Mouse (Mus musculus): ENCODE results near the gene Ttc39b. TPM values are rescaled to one million over a fixed set of nuclear protein-coding genes. Genes with fewer than 3 reads are reported as not detected.

Gene Ttc39b
- total RNA-seq (2021) = 10 to 100 TPM; 34.9 to 36.5 TPM

- DNase-seq = peak; percentile 96 to 97
These were observed at the start of gene Ttc39b for GRCm38 (mm10) chr4:83323910-83324684. TSS of gene Ttc39b (minus strand) at chr4:83324255.

GRCm38 (mm10) chr4:83373381-83373780 lies 49.3 kb upstream of the Ttc39b start:
- peak in 1 of 2 experiments; percentile 4 for DNase-seq

DNA sequence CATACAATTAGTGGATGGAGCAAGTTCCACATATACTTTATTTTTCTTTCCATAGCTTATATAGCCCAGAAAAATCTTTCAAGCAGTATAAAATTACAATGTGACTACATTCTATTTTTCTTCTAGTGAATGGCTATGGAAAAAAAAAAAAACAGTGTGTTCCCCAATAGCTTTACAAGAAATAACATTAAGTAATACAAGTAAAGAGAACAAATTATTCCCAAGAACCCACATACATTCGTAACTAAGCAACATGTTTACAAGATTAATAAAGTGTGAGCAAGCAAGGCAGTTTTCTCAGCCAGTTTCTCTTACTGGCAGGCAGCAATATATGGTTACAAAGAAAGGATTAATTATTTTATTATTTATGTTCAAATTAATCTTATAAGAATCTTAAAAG lies 33.7 kb upstream of the Ttc39b start:
- DNase-seq = no peak

GRCm38 (mm10) chr4:83354786-83355185 lies 30.7 kb upstream of the Ttc39b start:
- no peak for DNase-seq

DNA sequence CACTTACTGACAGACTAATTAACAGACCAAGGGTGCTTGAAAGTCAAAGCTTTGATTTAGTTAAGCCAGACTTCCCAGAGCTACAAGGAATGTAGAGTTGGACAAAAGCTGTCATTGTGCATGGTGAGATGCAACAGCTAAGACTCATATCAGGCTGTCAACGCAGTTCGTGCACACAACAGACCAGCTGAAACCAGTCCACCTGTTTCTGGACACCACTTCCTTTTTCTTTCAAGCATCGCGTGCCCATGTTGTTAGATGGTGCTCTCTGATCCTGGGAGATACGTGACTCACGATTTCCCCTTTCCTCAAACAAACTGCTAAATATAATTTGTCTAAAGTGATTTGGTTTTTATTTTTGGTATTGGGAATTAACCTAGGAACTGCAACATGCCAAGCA lies 29.9 kb upstream of the Ttc39b start:
- DNase-seq = no peak

- no peak for DNase-seq
These were observed 29.2 kb upstream of the Ttc39b start for GRCm38 (mm10) chr4:83353276-83353675.

GRCm38 (mm10) chr4:83350719-83351118 lies 26.7 kb upstream of the Ttc39b start:
- DNase-seq = peak; percentile 48 to 62

- no peak for DNase-seq
These were observed 24.9 kb upstream of the Ttc39b start for GRCm38 (mm10) chr4:83348970-83349369.

DNA sequence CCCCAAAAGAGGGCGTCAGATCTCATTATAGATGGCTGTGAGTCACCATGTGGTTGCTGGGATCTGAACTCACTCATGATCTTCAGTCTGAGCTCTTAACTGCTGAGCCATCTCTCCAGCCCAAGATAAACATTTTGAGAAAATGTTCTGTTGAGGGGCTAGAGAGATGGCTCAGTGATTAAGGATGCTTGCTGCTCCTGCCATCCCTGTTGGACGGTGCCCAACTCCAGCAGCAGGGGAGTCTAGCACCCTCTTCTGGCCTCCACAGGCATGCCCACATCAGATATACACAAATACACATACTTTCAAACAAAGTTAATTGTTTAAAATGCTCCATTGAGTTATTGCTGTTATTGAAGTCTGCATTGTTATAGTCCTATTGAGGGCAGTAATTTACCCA lies 19.8 kb upstream of the Ttc39b start:
- no peak for DNase-seq

- no peak for DNase-seq
These were observed 19.2 kb upstream of the Ttc39b start for GRCm38 (mm10) chr4:83343146-83343823.

GRCm38 (mm10) chr4:83342268-83342970 lies 18.4 kb upstream of the Ttc39b start:
- no peak for DNase-seq

DNA sequence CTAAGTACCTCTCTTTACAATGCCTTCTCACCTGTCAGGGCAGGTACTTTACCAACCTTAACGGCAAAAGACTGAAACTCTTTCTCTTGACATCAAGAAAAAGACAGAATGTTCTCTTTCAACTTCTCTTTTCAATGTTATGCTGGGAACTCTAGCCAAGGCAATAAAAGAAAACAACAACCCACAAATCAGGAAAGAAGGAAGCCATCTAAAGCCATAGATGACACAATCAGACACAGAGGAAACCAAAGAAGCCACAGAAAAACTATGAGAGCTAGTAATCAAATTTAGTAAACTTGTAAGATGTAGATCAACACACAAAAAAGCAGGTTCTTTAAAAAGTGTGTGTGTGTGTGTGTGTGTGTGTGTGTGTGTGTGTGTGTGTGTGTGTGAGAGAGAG lies 15.3 kb upstream of the Ttc39b start:
- DNase-seq = no peak

DNA sequence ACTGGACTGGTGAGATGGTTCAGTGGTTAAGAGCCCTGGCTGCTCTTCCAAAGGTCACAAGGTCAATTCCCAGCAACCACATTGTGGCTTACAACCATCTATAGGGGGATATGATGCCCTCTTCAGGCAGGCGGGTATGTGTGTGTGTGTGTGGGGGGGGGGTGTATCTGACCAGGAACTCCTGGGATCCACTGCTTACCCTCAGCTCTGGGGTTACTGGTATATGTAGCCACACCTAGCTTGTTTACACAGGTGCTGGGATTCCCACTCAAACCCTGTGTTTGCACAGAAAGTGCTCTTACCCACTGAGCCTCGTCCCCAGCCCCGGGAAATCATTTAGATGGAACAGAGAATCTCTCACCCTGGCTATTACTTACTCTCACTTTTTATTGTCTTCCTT lies 13.7 kb upstream of the Ttc39b start:
- DNase-seq = no peak

GRCm38 (mm10) chr4:83330369-83330768 lies 6.3 kb upstream of the Ttc39b start:
- no peak for DNase-seq

DNA sequence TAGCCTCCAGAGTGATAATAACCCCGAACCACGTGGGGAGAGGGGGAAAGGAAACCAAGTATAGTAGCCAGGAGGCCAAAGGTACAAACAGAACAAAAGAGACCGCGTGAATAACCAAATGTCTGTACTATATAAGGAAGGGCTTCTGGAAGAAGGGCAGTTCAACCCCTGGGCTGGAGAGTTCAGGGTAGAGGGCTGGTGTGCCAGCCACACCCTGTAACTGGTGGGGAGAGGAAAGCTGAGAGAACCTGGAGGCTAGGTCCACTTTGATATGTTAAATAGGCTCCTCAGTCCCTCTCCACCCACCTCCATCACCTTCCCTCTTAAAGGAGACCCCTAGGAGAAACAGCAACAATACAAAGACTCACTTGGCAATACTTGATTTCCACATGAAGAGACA lies 5.6 kb upstream of the Ttc39b start:
- DNase-seq = no peak

- DNase-seq = no peak
These were observed 4.2 kb upstream of the Ttc39b start for GRCm38 (mm10) chr4:83328026-83328945.

DNA sequence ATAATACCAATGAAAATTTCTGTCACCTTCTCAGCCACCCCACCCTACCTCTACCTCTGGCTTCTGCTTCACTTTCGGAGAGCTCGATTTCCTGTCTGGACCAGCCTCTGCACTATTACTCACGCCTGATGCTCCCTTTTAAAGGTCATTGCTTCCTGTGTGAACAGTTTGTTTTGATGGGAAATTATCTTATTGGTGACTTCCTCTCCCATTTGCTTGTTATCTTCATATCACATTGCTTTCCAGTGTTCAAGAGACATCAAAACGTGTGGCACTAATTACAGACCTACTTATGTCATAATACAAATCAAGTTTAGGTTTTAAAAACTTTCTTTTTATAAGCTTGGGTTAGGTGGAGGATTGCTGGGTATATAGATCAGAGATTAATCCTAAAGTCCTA lies 3.5 kb upstream of the Ttc39b start:
- DNase-seq = no peak

DNA sequence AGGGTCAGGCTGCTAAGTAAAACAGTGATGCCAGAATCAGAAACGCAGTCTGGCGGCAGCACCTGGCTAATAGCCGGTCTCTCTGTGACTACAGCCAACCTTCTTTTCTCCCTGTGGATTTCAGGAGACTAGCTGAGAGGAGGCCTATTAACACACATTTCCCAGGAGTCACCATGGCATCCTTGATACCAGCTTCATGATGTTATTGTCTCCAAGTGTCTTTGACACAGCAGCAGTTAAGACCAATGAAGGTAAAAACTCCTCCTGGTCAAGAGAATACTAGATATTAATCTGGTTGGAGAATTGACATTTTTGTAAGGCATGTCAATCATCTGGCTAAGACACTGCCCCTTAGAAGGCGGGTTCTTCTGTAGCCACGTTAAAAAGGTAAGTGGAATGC lies 1.3 kb upstream of the Ttc39b start:
- DNase-seq = no peak

- DNase-seq = peak; percentile 63
These were observed 703 bp downstream of the Ttc39b start for GRCm38 (mm10) chr4:83323201-83323903.

- DNase-seq = no peak
These were observed 4.3 kb downstream of the Ttc39b start for GRCm38 (mm10) chr4:83319736-83320135.

DNA sequence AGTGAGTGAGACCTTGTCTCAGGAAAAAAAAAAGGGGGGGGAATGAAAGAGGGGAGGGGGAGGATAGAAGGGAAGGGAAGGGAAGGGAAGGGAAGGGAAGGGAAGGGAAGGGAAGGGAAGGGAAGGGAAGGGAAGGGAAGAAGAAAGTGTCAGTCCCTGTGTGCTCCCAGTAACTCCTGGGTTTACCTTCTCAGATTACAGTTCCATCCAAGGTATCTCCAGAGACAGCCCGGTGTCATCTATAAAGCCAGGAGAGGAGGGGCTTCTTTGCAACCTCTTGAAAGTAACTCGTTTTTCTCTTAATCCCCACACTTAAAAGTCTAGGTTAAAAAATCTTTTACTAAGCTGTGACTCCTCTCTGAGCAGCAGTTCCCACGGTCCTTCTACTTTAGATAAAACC lies 5.3 kb downstream of the Ttc39b start:
- no peak for DNase-seq
